Mouse (Mus musculus): Measurements from ENCODE around the gene Akap8l. TPM values are rescaled to one million over a fixed set of nuclear protein-coding genes. Genes with fewer than 3 reads are reported as not detected.
A peak's percentile ranks its signal among the peaks of the same experiment; 100 is the strongest.

Gene Akap8l
- total RNA-seq, 1 experiment, result 63.6 TPM

- TF ChIP-seq HCFC1 (IDR thresholded peaks at IDR 0.05; ENCODE audit: borderline replicate concordance, insufficient read depth, low read length) (no peak), ZNF384 (IDR thresholded peaks at IDR 0.05; ENCODE audit: low read depth, low read length) (no peak), CHD2 (IDR thresholded peaks at IDR 0.05; ENCODE audit: low read depth, low read length) (no peak), MAFK (IDR thresholded peaks at IDR 0.05; ENCODE audit: insufficient read depth, low read depth, low read length) (no peak), ZC3H11A (IDR thresholded peaks at IDR 0.05; ENCODE audit: borderline replicate concordance, low read depth, low read length) (no peak)
- Histone ChIP-seq H3K9me3 (ENCODE audit: control insufficient read depth, insufficient read depth, low read depth, low read length) (no peaks in the 10 kb centered on the region), H3K4me1 (ENCODE audit: control insufficient read depth in 2 of 2, insufficient read depth in 2 of 2, low read length in 2 of 2, poor library complexity in 1 of 2) (peaks cover 2 to 8% of the 10 kb centered on the region in 2 experiments; a peak in 3 of 4 replicates), H3K36me3 (ENCODE audit: control insufficient read depth, insufficient read depth, low read length, poor library complexity, severe bottlenecking) (no peaks in the 10 kb centered on the region), H3K27ac (ENCODE audit: insufficient read depth, low read depth, low read length, poor library complexity, severe bottlenecking) (no peak overlapping the region), H3K4me3 (ENCODE audit: insufficient read depth in 1 of 2, low read depth in 1 of 2, low read length in 2 of 2, poor library complexity in 1 of 2, severe bottlenecking in 1 of 2) (no peak overlapping the region), H3K9ac (ENCODE audit: insufficient read depth, low read depth, low read length, poor library complexity, severe bottlenecking) (no peak overlapping the region)
- no peak for DNase-seq (ENCODE audit: low read depth, low spot score)
- in situ Hi-C loops (cut with MboI; ENCODE audit: low sequenced_read_pairs in 2 of 2, unreplicated experiment in 2 of 2), result no loop called here
Measured at GRCm38 (mm10) chr17:32367706-32368105, 17.3 kb upstream of the Akap8l start.

GRCm38 (mm10) chr17:32365296-32365695 lies 14.9 kb upstream of the Akap8l start:
- no peaks in the 10 kb centered on the region for H3K9me3 ChIP-seq (ENCODE audit: control insufficient read depth, insufficient read depth, low read depth, low read length)
- H3K4me1 ChIP-seq (ENCODE audit: control insufficient read depth in 2 of 2, insufficient read depth in 2 of 2, low read length in 2 of 2, poor library complexity in 1 of 2), result peaks cover 2 to 8% of the 10 kb centered on the region in 2 experiments; a peak in 3 of 4 replicates
- no peak overlapping the region; the same call in 1 of the 2 replicates for H3K9ac ChIP-seq (ENCODE audit: insufficient read depth, low read depth, low read length, poor library complexity, severe bottlenecking)
- DNase-seq (ENCODE audit: low read depth, low spot score), result no peak
- in situ Hi-C loops (cut with MboI; ENCODE audit: low sequenced_read_pairs in 2 of 2, unreplicated experiment in 2 of 2), result no loop called here
- TF ChIP-seq ZNF384 (IDR thresholded peaks at IDR 0.05; ENCODE audit: low read depth, low read length) (no peak), MAFK (IDR thresholded peaks at IDR 0.05; ENCODE audit: insufficient read depth, low read depth, low read length) (no peak), HCFC1 (IDR thresholded peaks at IDR 0.05; ENCODE audit: borderline replicate concordance, insufficient read depth, low read length) (no peak), CHD2 (IDR thresholded peaks at IDR 0.05; ENCODE audit: low read depth, low read length) (no peak), ZC3H11A (IDR thresholded peaks at IDR 0.05; ENCODE audit: borderline replicate concordance, low read depth, low read length) (no peak)
- no peak overlapping the region for H3K27ac ChIP-seq (ENCODE audit: insufficient read depth, low read depth, low read length, poor library complexity, severe bottlenecking)
- no peak overlapping the region for H3K4me3 ChIP-seq (ENCODE audit: insufficient read depth in 1 of 2, low read depth in 1 of 2, low read length in 2 of 2, poor library complexity in 1 of 2, severe bottlenecking in 1 of 2)
- peaks cover 11% of the 10 kb centered on the region for H3K36me3 ChIP-seq (ENCODE audit: control insufficient read depth, insufficient read depth, low read length, poor library complexity, severe bottlenecking)

GRCm38 (mm10) chr17:32364850-32365249 lies 14.4 kb upstream of the Akap8l start:
- Histone ChIP-seq H3K36me3 (ENCODE audit: control insufficient read depth, insufficient read depth, low read length, poor library complexity, severe bottlenecking) (peaks cover 14% of the 10 kb centered on the region), H3K4me1 (ENCODE audit: control insufficient read depth in 2 of 2, insufficient read depth in 2 of 2, low read length in 2 of 2, poor library complexity in 1 of 2) (peaks cover 2 to 11% of the 10 kb centered on the region in 2 experiments; a peak in 3 of 4 replicates), H3K27ac (ENCODE audit: insufficient read depth, low read depth, low read length, poor library complexity, severe bottlenecking) (no peak overlapping the region), H3K9me3 (ENCODE audit: control insufficient read depth, insufficient read depth, low read depth, low read length) (no peaks in the 10 kb centered on the region), H3K4me3 (ENCODE audit: insufficient read depth in 1 of 2, low read depth in 1 of 2, low read length in 2 of 2, poor library complexity in 1 of 2, severe bottlenecking in 1 of 2) (peak overlapping the region; percentile 97 to 99; a peak in 3 of 4 replicates), H3K9ac (ENCODE audit: insufficient read depth, low read depth, low read length, poor library complexity, severe bottlenecking) (no peak overlapping the region; the same call in 1 of the 2 replicates)
- TF ChIP-seq HCFC1 (IDR thresholded peaks at IDR 0.05; ENCODE audit: borderline replicate concordance, insufficient read depth, low read length) (no peak), CHD2 (IDR thresholded peaks at IDR 0.05; ENCODE audit: low read depth, low read length) (no peak), ZNF384 (IDR thresholded peaks at IDR 0.05; ENCODE audit: low read depth, low read length) (no peak), MAFK (IDR thresholded peaks at IDR 0.05; ENCODE audit: insufficient read depth, low read depth, low read length) (no peak)
- no peak for DNase-seq (ENCODE audit: low read depth, low spot score)
- in situ Hi-C loops (cut with MboI; ENCODE audit: low sequenced_read_pairs in 2 of 2, unreplicated experiment in 2 of 2), result no loop called here

GRCm38 (mm10) chr17:32364331-32364730 lies 13.9 kb upstream of the Akap8l start:
- in situ Hi-C loops (cut with MboI; ENCODE audit: low sequenced_read_pairs in 2 of 2, unreplicated experiment in 2 of 2), result no loop called here
- H3K27ac ChIP-seq (ENCODE audit: insufficient read depth, low read depth, low read length, poor library complexity, severe bottlenecking), result peak overlapping the region; percentile 21; the same call in 1 of the 2 replicates
- peak; percentile 75 for DNase-seq (ENCODE audit: low read depth, low spot score)
- TF ChIP-seq MAFK (IDR thresholded peaks at IDR 0.05; ENCODE audit: insufficient read depth, low read depth, low read length), result no peak
- peak; percentile 81 for TF ChIP-seq HCFC1 (IDR thresholded peaks at IDR 0.05; ENCODE audit: borderline replicate concordance, insufficient read depth, low read length)
- no peak for TF ChIP-seq ZNF384 (IDR thresholded peaks at IDR 0.05; ENCODE audit: low read depth, low read length)
- no peak for TF ChIP-seq CHD2 (IDR thresholded peaks at IDR 0.05; ENCODE audit: low read depth, low read length)
- no peak for TF ChIP-seq ZC3H11A (IDR thresholded peaks at IDR 0.05; ENCODE audit: borderline replicate concordance, low read depth, low read length)
- no peaks in the 10 kb centered on the region for H3K9me3 ChIP-seq (ENCODE audit: control insufficient read depth, insufficient read depth, low read depth, low read length)
- peak overlapping the region; percentile 96 for H3K9ac ChIP-seq (ENCODE audit: insufficient read depth, low read depth, low read length, poor library complexity, severe bottlenecking)
- H3K4me1 ChIP-seq (ENCODE audit: control insufficient read depth in 2 of 2, insufficient read depth in 2 of 2, low read length in 2 of 2, poor library complexity in 1 of 2), result peaks cover 2 to 11% of the 10 kb centered on the region in 2 experiments; a peak in 3 of 4 replicates
- peaks cover 19% of the 10 kb centered on the region for H3K36me3 ChIP-seq (ENCODE audit: control insufficient read depth, insufficient read depth, low read length, poor library complexity, severe bottlenecking)
- H3K4me3 ChIP-seq (ENCODE audit: insufficient read depth in 1 of 2, low read depth in 1 of 2, low read length in 2 of 2, poor library complexity in 1 of 2, severe bottlenecking in 1 of 2), result peak overlapping the region; percentile 97 to 99
